Mouse (Mus musculus): ENCODE data around the gene Dnajb4.

DNA sequence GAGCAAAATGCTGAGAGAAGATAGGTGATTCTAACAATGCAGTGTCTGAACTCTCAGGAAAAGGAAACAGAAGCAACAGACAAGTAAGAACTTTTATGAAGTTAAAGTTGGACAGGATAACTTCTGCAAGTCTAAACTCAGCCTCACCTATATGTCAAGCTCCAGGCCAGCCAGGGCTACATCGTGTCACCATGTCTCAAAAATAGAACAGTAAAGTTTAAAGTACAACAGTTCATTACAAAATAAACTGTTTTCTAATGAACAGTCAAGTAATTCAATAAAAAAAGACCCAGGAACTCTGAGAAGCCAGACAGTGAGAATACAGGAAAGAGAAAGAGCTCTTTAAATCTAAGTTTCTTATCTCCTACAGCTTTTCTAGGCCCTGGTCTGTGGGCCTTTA lies 40.4 kb upstream of the Dnajb4 start:
- TF ChIP-seq CTCF (IDR thresholded peaks at IDR 0.05; ENCODE audit: low read depth) (no peak), EP300 (IDR thresholded peaks at IDR 0.05; ENCODE audit: low read depth) (no peak)

All from liver, postnatal 0 days (tissue).